Mouse (Mus musculus) gastrocnemius, postnatal 14 days (tissue): Measurements from ENCODE around the gene Smg6. TPM values are rescaled to one million over a fixed set of nuclear protein-coding genes. Genes with fewer than 3 reads are reported as not detected.
A peak's percentile ranks its signal among the peaks of the same experiment; 100 is the strongest.

Experiments used
- DNase-seq: peaks from one replicate; pipeline ENCODE4 v3.0.0; 2021; ENCODE audit warnings: mixed read lengths
- intact Hi-C: fragments of 180-260 bp; cut with DNase I; formaldehyde crosslinking; loops from one replicate; pipeline ENCODE4 v1.15.1; 2025; ENCODE audit warnings: low total_unique reads
- total RNA-seq, 2 experiments: library from RNA; stranded (reverse); gene quantifications; 2 replicates each; pipeline ENCODE4 v1.2.3; 2021

Smg6 gene
- total RNA-seq, 2 experiments from 2014 or later, result 10.6 to 10.8 TPM

GRCm38 (mm10) chr11:75159564-75159963 lies 233.9 kb downstream of the Smg6 start:
- no peak for DNase-seq
- intact Hi-C loops, result no loop called here

- no peak for DNase-seq
- intact Hi-C loops, result no loop called here
These were observed 235.3 kb downstream of the Smg6 start for GRCm38 (mm10) chr11:75160954-75161353.

GRCm38 (mm10) chr11:75161417-75162008 lies 235.9 kb downstream of the Smg6 start:
- intact Hi-C loops, result no loop called here
- peak; percentile 7 for DNase-seq

GRCm38 (mm10) chr11:75162591-75163080 lies 237.0 kb downstream of the Smg6 start:
- DNase-seq, result peak; percentile 3
- intact Hi-C loops, result no loop called here

- DNase-seq, result peak; percentile 4
- intact Hi-C loops, result no loop called here
These were observed 237.8 kb downstream of the Smg6 start for GRCm38 (mm10) chr11:75163379-75163778.

- no peak for DNase-seq
- intact Hi-C loops, result no loop called here
These were observed 238.4 kb downstream of the Smg6 start for GRCm38 (mm10) chr11:75164051-75164450.

- no peak for DNase-seq
- intact Hi-C loops, result no loop called here
These were observed 239.1 kb downstream of the Smg6 start for GRCm38 (mm10) chr11:75164750-75165149.

- peak; percentile 84 for DNase-seq
- intact Hi-C loops, result loop anchor here (2.0 kb wide), 1 partner anchor 185 kb away; no protein-coding TSS in a partner anchor
These were observed 240.0 kb downstream of the Smg6 start for GRCm38 (mm10) chr11:75165441-75166192.

- no peak for DNase-seq
- intact Hi-C loops, result loop anchor here (2.0 kb wide), 1 partner anchor 186 kb away; no protein-coding TSS in a partner anchor
These were observed 240.7 kb downstream of the Smg6 start for GRCm38 (mm10) chr11:75166193-75166842.

- intact Hi-C loops, result loop anchor here (2.0 kb wide), 1 partner anchor 186 kb away; no protein-coding TSS in a partner anchor
- peak; percentile 45 for DNase-seq
These were observed 241.4 kb downstream of the Smg6 start for GRCm38 (mm10) chr11:75166861-75167642.

GRCm38 (mm10) chr11:75167643-75168589 lies 242.3 kb downstream of the Smg6 start:
- intact Hi-C loops, result loop anchor here (2.0 kb wide), 1 partner anchor 187 kb away; no protein-coding TSS in a partner anchor
- DNase-seq, result peak; percentile 54

- intact Hi-C loops, result no loop called here
- DNase-seq, result peak; percentile 89
These were observed 243.2 kb downstream of the Smg6 start for GRCm38 (mm10) chr11:75168590-75169361.

- intact Hi-C loops, result no loop called here
- DNase-seq, result no peak
These were observed 243.9 kb downstream of the Smg6 start, which contains the start of gene Hic1 for GRCm38 (mm10) chr11:75169405-75170080. Gene Hic1 (minus strand): TSS chr11:75169519.

- DNase-seq, result peak; percentile 92
- intact Hi-C loops, result no loop called here
These were observed 244.6 kb downstream of the Smg6 start for GRCm38 (mm10) chr11:75170136-75170751.

- intact Hi-C loops, result no loop called here
- DNase-seq, result peak; percentile 16
These were observed 245.7 kb downstream of the Smg6 start for GRCm38 (mm10) chr11:75171186-75171865.
